Mouse (Mus musculus) lung, embryonic 14.5 days (tissue): ENCODE results near the gene Sytl2. TPM values are rescaled to one million over a fixed set of nuclear protein-coding genes. Genes with fewer than 3 reads are reported as not detected.

Source experiments
- ATAC-seq: fragments of 200-750 bp; cut with Nextera tagmentation; 2 replicates; pipeline ENCODE4 v1.8.0; 2017; ENCODE audit warnings: mild to moderate bottlenecking, moderate TSS enrichment, moderate library complexity; ENCODE audit not compliant: insufficient read depth
- DNase-seq: peaks from one replicate; pipeline ENCODE4 v3.0.0-alpha.2; 2015
- H3K27ac ChIP-seq: fragments of 300-500 bp; sonication (generic); 2 replicates; pipeline ENCODE4 v1.5.1; 2014; ENCODE audit warnings: low read depth, mild to moderate bottlenecking, moderate library complexity
- H3K27me3 ChIP-seq: fragments of 300-500 bp; sonication (generic); 2 replicates; pipeline ENCODE4 v1.6.1; 2014; ENCODE audit warnings: low read length, control low read depth; ENCODE audit not compliant: insufficient read depth
- H3K36me3 ChIP-seq: fragments of 300-500 bp; sonication (generic); 2 replicates; pipeline ENCODE4 v1.6.1; 2014; ENCODE audit warnings: control low read depth; ENCODE audit not compliant: insufficient read depth
- H3K4me1 ChIP-seq: fragments of 300-500 bp; sonication (generic); 2 replicates; pipeline ENCODE4 v1.6.1; 2014; ENCODE audit warnings: antibody characterized with exemption, control low read depth; ENCODE audit not compliant: insufficient read depth
- H3K4me2 ChIP-seq: fragments of 300-500 bp; sonication (generic); 2 replicates; pipeline ENCODE4 v1.6.1; 2014; ENCODE audit warnings: mild to moderate bottlenecking
- H3K4me3 ChIP-seq: fragments of 300-500 bp; sonication (generic); 2 replicates; pipeline ENCODE4 v1.5.1; 2014; ENCODE audit warnings: low read depth, low read length
- H3K9ac ChIP-seq: fragments of 300-500 bp; sonication (generic); 2 replicates; pipeline ENCODE4 v1.6.1; 2014
- H3K9me3 ChIP-seq: fragments of 300-500 bp; sonication (generic); 2 replicates; pipeline ENCODE4 v1.6.1; 2016; ENCODE audit warnings: low read depth, low read length, control low read depth
- CTCF ChIP-seq: IDR thresholded peaks from 2 replicates; pipeline ENCODE4 v1.5.1; 2016; ENCODE audit warnings: antibody characterized with exemption, low read depth
- WGBS: fragments of 180-500 bp; shearing (Covaris S2); extraction: QIAGEN DNeasy Blood & Tissue Kit; methylation state at CpG from one replicate; pipeline ENCODE4 v1.1.7; 2014; 5-methylcytosine and 5-hydroxymethylcytosine counted together
- polyA plus RNA-seq: library from polyadenylated mRNA; unstranded; fragments of >200 nt; fragmentation: Nextera tagmentation; extraction: Ambion mirVana; gene quantifications from 2 replicates; pipeline ENCODE4 v1.2.1, GENCODE M21; 2014

Gene Sytl2
- polyA plus RNA-seq, 1 experiment from 2014 or later: 4.0 TPM

GRCm38 (mm10) chr7:90370071-90370851 is 68.2 kb downstream of the Sytl2 start:
- peak; percentile 55 for DNase-seq

GRCm38 (mm10) chr7:90372804-90373203 is 70.8 kb downstream of the Sytl2 start:
- no peak overlapping the region for H3K4me3 ChIP-seq
- no peak overlapping the region for H3K4me2 ChIP-seq
- no peaks in the 10 kb centered on the region for H3K36me3 ChIP-seq
- peak; percentile 67 for DNase-seq
- no peak overlapping the region for H3K9ac ChIP-seq
- 26% methylated on average over 4 of the region's 4 CpGs for WGBS
- peak; percentile 52; the same call in 1 of the 2 replicates for ATAC-seq
- H3K27ac ChIP-seq: peak overlapping the region; percentile 67; the same call in 1 of the 2 replicates
- no peak for TF ChIP-seq CTCF
- H3K4me1 ChIP-seq: peaks cover 15% of the 10 kb centered on the region
- H3K9me3 ChIP-seq: no peaks in the 10 kb centered on the region
- H3K27me3 ChIP-seq: no peaks in the 10 kb centered on the region

More at GRCm38 (mm10) chr7:90370071-90370851, 68.2 kb downstream of the Sytl2 start:
- no peaks in the 10 kb centered on the region for H3K36me3 ChIP-seq
- WGBS: 60% methylated on average over 6 of the region's 6 CpGs
- no peak for ATAC-seq
- no peaks in the 10 kb centered on the region for H3K27me3 ChIP-seq
- peaks cover 15% of the 10 kb centered on the region for H3K4me1 ChIP-seq
- no peaks in the 10 kb centered on the region for H3K9me3 ChIP-seq
- H3K4me2 ChIP-seq: no peak overlapping the region
- H3K27ac ChIP-seq: no peak overlapping the region
- no peak for TF ChIP-seq CTCF
- H3K9ac ChIP-seq: no peak overlapping the region
- no peak overlapping the region for H3K4me3 ChIP-seq

DNA sequence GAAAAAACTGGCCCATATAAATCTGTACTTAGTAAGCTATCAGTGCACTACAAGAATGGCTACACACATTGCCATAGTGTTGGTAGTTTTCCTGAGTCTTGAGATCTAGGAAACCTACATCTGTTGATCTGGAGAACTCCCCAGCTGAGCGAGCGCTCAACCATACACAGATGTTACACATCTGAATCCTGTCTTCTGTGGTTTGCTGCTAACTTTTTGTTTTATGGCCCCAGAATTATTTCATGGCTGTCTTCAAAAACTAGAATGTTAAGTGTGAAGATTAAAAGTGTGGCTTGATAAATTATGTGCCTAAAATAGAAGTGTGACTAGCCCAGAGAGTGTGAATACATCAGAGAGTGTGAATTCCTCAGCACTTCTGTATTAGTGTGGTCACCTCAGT is 82.4 kb downstream of the Sytl2 start:
- H3K4me2 ChIP-seq: no peak overlapping the region
- H3K36me3 ChIP-seq: no peaks in the 10 kb centered on the region
- no peak overlapping the region for H3K9ac ChIP-seq
- DNase-seq (no peak), ATAC-seq (no peak)
- H3K27ac ChIP-seq: no peak overlapping the region
- H3K9me3 ChIP-seq: no peaks in the 10 kb centered on the region
- no peak for TF ChIP-seq CTCF
- 70% methylated on average over 2 of the region's 2 CpGs for WGBS
- H3K4me3 ChIP-seq: no peak overlapping the region
- H3K27me3 ChIP-seq: no peaks in the 10 kb centered on the region
- H3K4me1 ChIP-seq: no peaks in the 10 kb centered on the region

GRCm38 (mm10) chr7:90386885-90387459 is 84.9 kb downstream of the Sytl2 start:
- Histone ChIP-seq H3K9ac (no peak overlapping the region), H3K9me3 (no peaks in the 10 kb centered on the region), H3K27ac (no peak overlapping the region), H3K36me3 (no peaks in the 10 kb centered on the region), H3K4me1 (no peaks in the 10 kb centered on the region), H3K27me3 (no peaks in the 10 kb centered on the region), H3K4me3 (no peak overlapping the region), H3K4me2 (peak overlapping the region; percentile 31; the same call in 1 of the 2 replicates)
- 6% methylated on average over 8 of the region's 8 CpGs for WGBS
- ATAC-seq: no peak
- peak; percentile 28 for DNase-seq
- no peak for TF ChIP-seq CTCF

DNA sequence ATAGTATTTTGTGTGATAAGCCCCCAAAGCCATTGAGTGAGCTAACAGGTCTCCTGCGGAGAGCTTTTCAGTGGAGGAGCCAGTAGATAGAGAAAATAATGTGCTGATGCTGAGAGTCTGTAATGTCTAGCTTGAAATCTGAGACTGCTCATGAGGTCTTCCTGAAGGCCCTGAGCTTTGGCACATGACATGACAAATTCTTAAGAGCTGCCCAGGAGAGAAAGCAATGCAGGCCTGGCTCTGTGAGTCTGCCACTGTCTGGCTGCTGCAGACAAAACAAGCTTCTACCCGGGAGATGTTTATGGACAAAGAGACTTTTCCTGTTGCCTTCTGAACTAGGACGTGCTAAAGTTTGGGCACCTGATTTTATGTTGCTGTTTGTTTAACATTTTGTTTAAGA is 87.7 kb downstream of the Sytl2 start:
- Histone ChIP-seq H3K36me3 (no peaks in the 10 kb centered on the region), H3K4me3 (no peak overlapping the region), H3K4me2 (no peak overlapping the region), H3K27me3 (no peaks in the 10 kb centered on the region), H3K9ac (no peak overlapping the region), H3K27ac (no peak overlapping the region), H3K9me3 (no peaks in the 10 kb centered on the region), H3K4me1 (no peaks in the 10 kb centered on the region)
- 40% methylated on average over 3 of the region's 3 CpGs for WGBS
- ATAC-seq (no peak), DNase-seq (no peak)
- TF ChIP-seq CTCF: no peak

DNA sequence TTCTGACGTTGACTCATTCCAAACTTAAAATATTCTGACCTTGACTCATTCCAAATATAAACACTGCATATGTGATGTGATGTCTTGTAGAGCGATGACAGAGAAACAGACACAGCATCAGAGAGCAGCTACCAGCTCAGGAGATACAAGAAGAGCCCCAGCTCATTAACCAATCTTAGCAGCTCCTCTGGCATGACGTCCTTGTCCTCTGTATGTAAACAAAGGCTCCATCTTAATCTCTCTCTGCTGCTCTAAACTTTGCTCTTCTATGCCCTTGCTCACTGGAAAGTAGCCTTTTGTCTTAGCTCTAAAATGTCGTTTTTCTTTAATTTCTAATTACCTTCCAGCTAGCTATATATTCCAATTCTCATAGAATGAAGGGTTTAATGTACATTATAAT is 93.0 kb downstream of the Sytl2 start:
- H3K4me3 ChIP-seq: no peak overlapping the region
- 19% methylated on average over 4 of the region's 4 CpGs for whole genome bisulfite sequencing
- H3K27me3 ChIP-seq: no peaks in the 10 kb centered on the region
- H3K4me2 ChIP-seq: no peak overlapping the region
- no peaks in the 10 kb centered on the region for H3K4me1 ChIP-seq
- H3K9ac ChIP-seq: no peak overlapping the region
- TF ChIP-seq CTCF: no peak
- H3K36me3 ChIP-seq: no peaks in the 10 kb centered on the region
- ATAC-seq (peak; percentile 80; the same call in 1 of the 2 replicates), DNase-seq (peak; percentile 43)
- H3K9me3 ChIP-seq: no peaks in the 10 kb centered on the region
- no peak overlapping the region for H3K27ac ChIP-seq

- H3K4me3 ChIP-seq: no peak overlapping the region
- ATAC-seq: no peak
- H3K27me3 ChIP-seq: no peaks in the 10 kb centered on the region
- no peaks in the 10 kb centered on the region for H3K4me1 ChIP-seq
- DNase-seq: no peak
- no peaks in the 10 kb centered on the region for H3K36me3 ChIP-seq
- no peak overlapping the region for H3K9ac ChIP-seq
- H3K4me2 ChIP-seq: no peak overlapping the region
- H3K9me3 ChIP-seq: no peaks in the 10 kb centered on the region
- 27% methylated on average over 5 of the region's 5 CpGs for WGBS
- TF ChIP-seq CTCF: no peak
- no peak overlapping the region for H3K27ac ChIP-seq
Observed at GRCm38 (mm10) chr7:90395928-90396327, 93.9 kb downstream of the Sytl2 start.
